Mouse (Mus musculus) central nervous system, embryonic 18 days (tissue): ENCODE results near the gene Pik3r3. TPM values are rescaled to one million over a fixed set of nuclear protein-coding genes. Genes with fewer than 3 reads are reported as not detected.

Experiments used
- polyA plus RNA-seq: library from polyadenylated mRNA; depleted of rRNA; stranded (reverse); fragments of >200 nt; gene quantifications from 2 replicates; pipeline ENCODE4 v1.2.3, GENCODE M21; 2012; rRNA removed

Pik3r3 gene
- polyA plus RNA-seq = 68.8 and 71.4 TPM in 2 replicates

GRCm38 (mm10) chr4:116221140-116221851, at the start of gene Pik3r3:
Pik3r3 (plus strand) TSS chr4:116221618.

GRCm38 (mm10) chr4:116173072-116173471, 48.3 kb upstream of the Pik3r3 start, which contains the start of the genes 1700042G07Rik and Gm49337:
1700042G07Rik (plus strand) TSS chr4:116173372.
Gm49337 (plus strand) TSS chr4:116173384.

Other genes with a start within 250 kb of the Pik3r3 start
- 34.3 and 35.3 TPM in 2 replicates for gene Faah, start 203.7 kb upstream of the Pik3r3 start, polyA plus RNA-seq
- gene Nsun4, start 167.7 kb upstream of the Pik3r3 start, polyA plus RNA-seq = 5.9 TPM in 2 replicates
- 481 and 560 TPM in 2 replicates for gene Uqcrh, start 146.5 kb upstream of the Pik3r3 start, polyA plus RNA-seq
- 45.6 and 46.0 TPM in 2 replicates for gene Lrrc41, start 146.3 kb upstream of the Pik3r3 start, polyA plus RNA-seq
- 4.3 and 4.5 TPM in 2 replicates for gene Rad54l, start 97.9 kb upstream of the Pik3r3 start, polyA plus RNA-seq
- gene Pomgnt1, start 97.8 kb upstream of the Pik3r3 start, polyA plus RNA-seq = 78.6 and 80.4 TPM in 2 replicates
- gene Lurap1, start 70.3 kb upstream of the Pik3r3 start, polyA plus RNA-seq = 2.8 and 3.5 TPM in 2 replicates
- 0.33 and 0.62 TPM in 2 replicates for gene Tspan1, start 54.0 kb upstream of the Pik3r3 start, polyA plus RNA-seq
- not detected in 2 replicates for gene 1700042G07Rik, start 48.2 kb upstream of the Pik3r3 start, polyA plus RNA-seq
- gene Gm49337, start 48.2 kb upstream of the Pik3r3 start, polyA plus RNA-seq = not detected in 2 replicates
- gene Mast2, start 242.6 kb downstream of the Pik3r3 start, polyA plus RNA-seq = 134 and 146 TPM in 2 replicates